Mouse (Mus musculus) lung, postnatal 0 days (tissue): ENCODE measurements around the gene Gpr35.

ENCODE experiments used
- CTCF ChIP-seq: IDR thresholded peaks from 2 replicates; pipeline ENCODE4 v1.5.1; 2016; ENCODE audit warnings: antibody characterized with exemption, mild to moderate bottlenecking
- EP300 ChIP-seq: IDR thresholded peaks from 2 replicates; pipeline ENCODE4 v1.6.1; 2016; ENCODE audit warnings: antibody characterized with exemption, mild to moderate bottlenecking, control low read depth

DNA sequence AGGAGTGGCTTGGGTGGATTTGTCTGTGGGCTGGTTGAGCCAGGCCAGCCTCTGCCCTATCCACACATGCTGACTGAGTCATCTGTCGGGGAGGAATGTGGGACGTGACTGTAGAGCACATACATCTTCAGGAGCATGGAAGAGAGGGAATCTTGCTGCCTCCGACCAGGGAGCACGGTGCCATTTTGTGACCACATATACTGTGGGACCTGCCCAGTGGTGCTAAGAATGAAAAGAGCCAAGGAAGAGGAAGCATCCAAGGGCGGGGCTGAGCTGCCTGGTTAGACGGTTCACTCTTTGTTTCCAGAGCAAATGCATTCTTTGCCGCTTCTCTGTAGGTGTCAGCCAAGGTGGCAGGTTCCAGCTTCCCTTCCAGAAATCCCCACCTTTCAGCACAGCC lies 28.0 kb downstream of the Gpr35 start:
- TF ChIP-seq CTCF (no peak), EP300 (no peak)
